ENCODE assay signal across 8 mouse cellular contexts in genomic region chr17:29322603-29322962, GRCm38 (mm10). TPM values are rescaled to one million over a fixed set of nuclear protein-coding genes. Genes with fewer than 3 reads are reported as not detected.
DNase-seq lines count a peak whose midpoint lies in the region; ATAC-seq lines count a peak whose summit lies in the region.

No protein-coding gene starts in this region.

- no peak overlapping the region for H3K27ac ChIP-seq in heart, embryonic 11.5 days (ENCODE audit: low read depth, low read length)
- no peak overlapping the region for H3K27ac ChIP-seq in embryonic facial prominence, embryonic 13.5 days
- no peak overlapping the region for H3K27ac ChIP-seq in limb, embryonic 11.5 days (replicated peaks; ENCODE audit: low read depth, low read length)
- H3K27ac ChIP-seq in neural tube, embryonic 12.5 days = no peak overlapping the region

- H3K9ac ChIP-seq in heart, embryonic 11.5 days (ENCODE audit: low read depth, low read length) = 0 out of 2 replicates have a peak overlapping the region, but pooled peaks have one; percentile 16
- peak overlapping the region; percentile 46; the same call in 1 of the 2 replicates for H3K9ac ChIP-seq in embryonic facial prominence, embryonic 13.5 days
- H3K9ac ChIP-seq in limb, embryonic 11.5 days (ENCODE audit: low read length) = no peak overlapping the region
- H3K9ac ChIP-seq in neural tube, embryonic 12.5 days = no peak overlapping the region

- H3K27me3 ChIP-seq in heart, embryonic 11.5 days (ENCODE audit: control insufficient read depth, insufficient read depth, low read length) = peaks cover 48% of the 10 kb centered on the region
- peaks cover 74% of the 10 kb centered on the region for H3K27me3 ChIP-seq in embryonic facial prominence, embryonic 13.5 days
- H3K27me3 ChIP-seq in limb, embryonic 11.5 days (ENCODE audit: control insufficient read depth, insufficient read depth, low read length) = peaks cover 33% of the 10 kb centered on the region
- peaks cover 63% of the 10 kb centered on the region for H3K27me3 ChIP-seq in neural tube, embryonic 12.5 days (replicated peaks)

- peak overlapping the region; percentile 56 for H3K4me2 ChIP-seq in heart, embryonic 11.5 days
- peak overlapping the region; percentile 46 for H3K4me2 ChIP-seq in embryonic facial prominence, embryonic 13.5 days
- H3K4me2 ChIP-seq in limb, embryonic 11.5 days (ENCODE audit: low read depth, severe bottlenecking) = peak overlapping the region; percentile 29; the same call in 1 of the 2 replicates
- peak overlapping the region; percentile 38 for H3K4me2 ChIP-seq in neural tube, embryonic 12.5 days (replicated peaks)

- no peaks in the 10 kb centered on the region for H3K36me3 ChIP-seq in heart, embryonic 11.5 days (ENCODE audit: control insufficient read depth, insufficient read depth, low read length)
- no peaks in the 10 kb centered on the region for H3K36me3 ChIP-seq in embryonic facial prominence, embryonic 13.5 days
- H3K36me3 ChIP-seq in limb, embryonic 11.5 days (ENCODE audit: control insufficient read depth, insufficient read depth, low read length) = no peaks in the 10 kb centered on the region
- H3K36me3 ChIP-seq in neural tube, embryonic 12.5 days = no peaks in the 10 kb centered on the region

- H3K4me1 ChIP-seq in heart, embryonic 11.5 days (ENCODE audit: control insufficient read depth, insufficient read depth, low read length) = peaks cover 22% of the 10 kb centered on the region
- H3K4me1 ChIP-seq in embryonic facial prominence, embryonic 13.5 days = peaks cover 37% of the 10 kb centered on the region
- peaks cover 8% of the 10 kb centered on the region for H3K4me1 ChIP-seq in limb, embryonic 11.5 days (ENCODE audit: control insufficient read depth, insufficient read depth, low read length)
- peaks cover 35% of the 10 kb centered on the region for H3K4me1 ChIP-seq in neural tube, embryonic 12.5 days

- H3K4me3 ChIP-seq in heart, embryonic 11.5 days (ENCODE audit: low read depth, low read length) = peak overlapping the region; percentile 30
- peak overlapping the region; percentile 23 for H3K4me3 ChIP-seq in embryonic facial prominence, embryonic 13.5 days
- H3K4me3 ChIP-seq in limb, embryonic 11.5 days (ENCODE audit: low read depth, low read length) = peak overlapping the region; percentile 5; the same call in 1 of the 2 replicates
- no peak overlapping the region; the same call in 1 of the 2 replicates for H3K4me3 ChIP-seq in neural tube, embryonic 12.5 days

- 20% methylated on average over 18 of the region's 18 CpGs for WGBS in heart, embryonic 11.5 days (ENCODE audit: insufficient replicate concordance)
- WGBS in embryonic facial prominence, embryonic 13.5 days = 12% methylated on average over 18 of the region's 18 CpGs
- WGBS in limb, embryonic 11.5 days = 5% methylated on average over 18 of the region's 18 CpGs
- WGBS in neural tube, embryonic 12.5 days = 13% methylated on average over 18 of the region's 18 CpGs

- DNase-seq in heart, postnatal 10 days = no peak
- DNase-seq in limb, embryonic 11.5 days (ENCODE audit: low spot score) = peak; percentile 68
- DNase-seq in layer of hippocampus, adult 9-10 months (ENCODE audit: low spot score) = no peak
- no peak for DNase-seq in frontal cortex, postnatal 25 days (ENCODE audit: low spot score in 2 of 2)

- ATAC-seq in heart, embryonic 11.5 days (replicated peaks; ENCODE audit: insufficient number of reproducible peaks, low FRiP score, low TSS enrichment) = peak; percentile 51; the same call in 1 of the 2 replicates
- no peak for ATAC-seq in embryonic facial prominence, embryonic 13.5 days (ENCODE audit: insufficient number of reproducible peaks, insufficient read depth, low FRiP score, low TSS enrichment, low read depth)
- peak; percentile 56; the same call in 1 of the 2 replicates for ATAC-seq in limb, embryonic 11.5 days (ENCODE audit: insufficient number of reproducible peaks, low FRiP score, low TSS enrichment, low read depth)
- ATAC-seq in neural tube, embryonic 12.5 days (ENCODE audit: low FRiP score, low read depth) = no peak
- ATAC-seq in megakaryocyte-erythroid progenitor cell, adult 5-6 weeks (replicated peaks; ENCODE audit: low FRiP score, low TSS enrichment, poor library complexity, severe bottlenecking) = no peak

- H3K9me3 ChIP-seq in heart, embryonic 11.5 days (replicated peaks; ENCODE audit: control insufficient read depth, low read length) = no peaks in the 10 kb centered on the region
- H3K9me3 ChIP-seq in embryonic facial prominence, embryonic 13.5 days = no peaks in the 10 kb centered on the region
- H3K9me3 ChIP-seq in limb, embryonic 11.5 days (ENCODE audit: control insufficient read depth, low read length) = no peaks in the 10 kb centered on the region
- no peaks in the 10 kb centered on the region for H3K9me3 ChIP-seq in neural tube, embryonic 12.5 days

- intact Hi-C loops in heart, postnatal 10 days (cut with DNase I) = no loop called here

RNA-seq across cellular contexts. Expression of gene Pi16, which starts 5.1 kb away (rescaled TPM):
- polyA plus RNA-seq in heart, embryonic 11.5 days (2014; fragmentation: Nextera tagmentation; extraction: Ambion mirVana) = 0.55 and 1.7 TPM in 2 replicates
- 10 to 100 TPM; 26.9 to 33.9 TPM for total RNA-seq in heart, postnatal 10 days (2021)
- polyA plus RNA-seq in embryonic facial prominence, embryonic 13.5 days (2015; fragmentation: Nextera tagmentation; extraction: Ambion mirVana) = 0.23 and 0.27 TPM in 2 replicates
- polyA plus RNA-seq in limb, embryonic 11.5 days (2014; fragmentation: Nextera tagmentation; extraction: Ambion mirVana) = 0.19 and 0.21 TPM in 2 replicates
- polyA plus RNA-seq in neural tube, embryonic 12.5 days (2016; fragmentation: Nextera tagmentation; extraction: Ambion mirVana) = 1.2 and 1.3 TPM in 2 replicates
- total RNA-seq in megakaryocyte-erythroid progenitor cell, adult 5-6 weeks (2014; fragmentation: Nextera tagmentation) = 0.32 TPM in 1 of 2 replicates, not detected in the other
- total RNA-seq in megakaryocyte-erythroid progenitor cell, adult 5-6 weeks (2017) = not detected in 2 replicates

RNA-seq across cellular contexts. Expression of gene Mtch1, which starts 25.2 kb away (rescaled TPM):
- polyA plus RNA-seq in heart, embryonic 11.5 days (2014; fragmentation: Nextera tagmentation; extraction: Ambion mirVana) = 266 and 306 TPM in 2 replicates
- 100 to 1,000 TPM; 345 to 350 TPM for total RNA-seq in heart, postnatal 10 days (2021)
- polyA plus RNA-seq in embryonic facial prominence, embryonic 13.5 days (2015; fragmentation: Nextera tagmentation; extraction: Ambion mirVana) = 284 and 299 TPM in 2 replicates
- polyA plus RNA-seq in limb, embryonic 11.5 days (2014; fragmentation: Nextera tagmentation; extraction: Ambion mirVana) = 318 and 321 TPM in 2 replicates
- polyA plus RNA-seq in neural tube, embryonic 12.5 days (2016; fragmentation: Nextera tagmentation; extraction: Ambion mirVana) = 468 and 479 TPM in 2 replicates
- total RNA-seq in megakaryocyte-erythroid progenitor cell, adult 5-6 weeks (2014; fragmentation: Nextera tagmentation) = 86.6 and 105 TPM in 2 replicates
- 31.9 and 32.4 TPM in 2 replicates for total RNA-seq in megakaryocyte-erythroid progenitor cell, adult 5-6 weeks (2017)

RNA-seq across cellular contexts. Expression of gene Fgd2, which starts 38.1 kb away (rescaled TPM):
- 1.2 and 2.3 TPM in 2 replicates for polyA plus RNA-seq in heart, embryonic 11.5 days (2014; fragmentation: Nextera tagmentation; extraction: Ambion mirVana)
- 1 to 10 TPM; 2.5 to 2.6 TPM for total RNA-seq in heart, postnatal 10 days (2021)
- polyA plus RNA-seq in embryonic facial prominence, embryonic 13.5 days (2015; fragmentation: Nextera tagmentation; extraction: Ambion mirVana) = 11.5 and 12.9 TPM in 2 replicates
- polyA plus RNA-seq in limb, embryonic 11.5 days (2014; fragmentation: Nextera tagmentation; extraction: Ambion mirVana) = 3.2 and 4.2 TPM in 2 replicates
- 3.7 and 4.2 TPM in 2 replicates for polyA plus RNA-seq in neural tube, embryonic 12.5 days (2016; fragmentation: Nextera tagmentation; extraction: Ambion mirVana)
- total RNA-seq in megakaryocyte-erythroid progenitor cell, adult 5-6 weeks (2014; fragmentation: Nextera tagmentation) = 3.1 and 3.4 TPM in 2 replicates
- total RNA-seq in megakaryocyte-erythroid progenitor cell, adult 5-6 weeks (2017) = 2.7 and 6.0 TPM in 2 replicates

RNA-seq across cellular contexts. Expression of gene BC004004, which starts 54.0 kb away (rescaled TPM):
- 90.6 and 94.9 TPM in 2 replicates for polyA plus RNA-seq in heart, embryonic 11.5 days (2014; fragmentation: Nextera tagmentation; extraction: Ambion mirVana)
- 100 to 1,000 TPM; 193 to 194 TPM for total RNA-seq in heart, postnatal 10 days (2021)
- 66.7 and 71.3 TPM in 2 replicates for polyA plus RNA-seq in embryonic facial prominence, embryonic 13.5 days (2015; fragmentation: Nextera tagmentation; extraction: Ambion mirVana)
- 50.0 and 51.5 TPM in 2 replicates for polyA plus RNA-seq in limb, embryonic 11.5 days (2014; fragmentation: Nextera tagmentation; extraction: Ambion mirVana)
- 74.8 and 75.3 TPM in 2 replicates for polyA plus RNA-seq in neural tube, embryonic 12.5 days (2016; fragmentation: Nextera tagmentation; extraction: Ambion mirVana)
- 81.8 and 82.3 TPM in 2 replicates for total RNA-seq in megakaryocyte-erythroid progenitor cell, adult 5-6 weeks (2014; fragmentation: Nextera tagmentation)
- total RNA-seq in megakaryocyte-erythroid progenitor cell, adult 5-6 weeks (2017) = 60.4 and 66.0 TPM in 2 replicates

RNA-seq across cellular contexts. Expression of gene Ppil1, which starts 58.6 kb away (rescaled TPM):
- polyA plus RNA-seq in heart, embryonic 11.5 days (2014; fragmentation: Nextera tagmentation; extraction: Ambion mirVana) = 117 and 135 TPM in 2 replicates
- total RNA-seq in heart, postnatal 10 days (2021) = 10 to 100 TPM; 31.2 to 34.1 TPM
- polyA plus RNA-seq in embryonic facial prominence, embryonic 13.5 days (2015; fragmentation: Nextera tagmentation; extraction: Ambion mirVana) = 149 and 162 TPM in 2 replicates
- polyA plus RNA-seq in limb, embryonic 11.5 days (2014; fragmentation: Nextera tagmentation; extraction: Ambion mirVana) = 201 and 206 TPM in 2 replicates
- 117 and 125 TPM in 2 replicates for polyA plus RNA-seq in neural tube, embryonic 12.5 days (2016; fragmentation: Nextera tagmentation; extraction: Ambion mirVana)
- total RNA-seq in megakaryocyte-erythroid progenitor cell, adult 5-6 weeks (2014; fragmentation: Nextera tagmentation) = 80.9 and 99.0 TPM in 2 replicates
- 82.9 and 105 TPM in 2 replicates for total RNA-seq in megakaryocyte-erythroid progenitor cell, adult 5-6 weeks (2017)

Comparison
In these comparisons a context has a peak if more than half of its experiments do, and no peak if none do; other contexts are left out.
1. ATAC-seq: peak in heart, embryonic 11.5 days (single experiment) and limb, embryonic 11.5 days (single experiment); none in embryonic facial prominence, embryonic 13.5 days (single experiment), neural tube, embryonic 12.5 days (single experiment) and megakaryocyte-erythroid progenitor cell, adult 5-6 weeks (single experiment).
2. H3K9ac ChIP-seq: peak in heart, embryonic 11.5 days (single experiment) and embryonic facial prominence, embryonic 13.5 days (single experiment); none in limb, embryonic 11.5 days (single experiment) and neural tube, embryonic 12.5 days (single experiment).
3. Peak in every context shown above with its lines, with median percentiles within 50 percentile points of each other: H3K4me2 ChIP-seq.